Mouse (Mus musculus): ENCODE measurements around the gene Casz1.

DNA sequence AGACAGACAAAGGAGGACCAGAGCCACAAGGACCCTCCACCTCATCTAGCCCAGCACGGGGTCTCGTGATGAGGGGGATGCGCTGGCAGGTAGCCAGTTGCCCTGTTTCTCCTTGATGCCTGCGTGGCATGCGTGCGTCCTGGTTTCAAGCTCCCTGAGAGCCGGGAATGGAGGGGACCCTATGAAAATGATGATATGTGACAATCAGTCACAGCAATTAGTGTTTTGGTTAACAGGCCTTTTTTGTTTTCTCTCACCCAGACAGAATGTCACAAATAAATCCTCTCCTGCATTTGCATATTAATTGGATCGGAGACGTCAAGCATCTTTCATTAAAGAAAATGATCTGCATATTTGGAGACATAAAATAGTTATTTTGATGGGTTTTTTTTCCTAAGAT is 71.9 kb downstream of the Casz1 start:
- TF ChIP-seq FLI1 (IDR thresholded peaks at IDR 0.05; ENCODE audit: low read length) = no peak
- TF ChIP-seq GATA1 (IDR thresholded peaks at IDR 0.05; ENCODE audit: borderline replicate concordance, low read length) = no peak
